Mouse (Mus musculus): ENCODE measurements around the gene Mettl26. TPM values are rescaled to one million over a fixed set of nuclear protein-coding genes. Genes with fewer than 3 reads are reported as not detected.

Mettl26 gene
- 10 to 100 TPM; 37.5 to 42.2 (median 39.1) TPM for total RNA-seq (2022)

GRCm38 (mm10) chr17:25874721-25875170 lies at the start of gene Mettl26:
Gene Mettl26 (plus strand): TSS chr17:25875074.
- DNase-seq (ENCODE audit: low spot score in 2 of 2): peak; percentile 94 to 99

- no peak for DNase-seq (ENCODE audit: low spot score in 2 of 2)
These were observed 49.6 kb upstream of the Mettl26 start for GRCm38 (mm10) chr17:25825311-25825710.

- DNase-seq (ENCODE audit: low spot score in 2 of 2): no peak
These were observed 48.8 kb upstream of the Mettl26 start for GRCm38 (mm10) chr17:25825984-25826570.

- no peak for DNase-seq (ENCODE audit: low spot score in 2 of 2)
These were observed 47.9 kb upstream of the Mettl26 start for GRCm38 (mm10) chr17:25827011-25827410.

- no peak for DNase-seq (ENCODE audit: low spot score in 2 of 2)
These were observed 47.2 kb upstream of the Mettl26 start for GRCm38 (mm10) chr17:25827546-25828222.

GRCm38 (mm10) chr17:25828223-25828594 lies 46.7 kb upstream of the Mettl26 start:
- DNase-seq (ENCODE audit: low spot score in 2 of 2): no peak

- DNase-seq (ENCODE audit: low spot score in 2 of 2): peak; percentile 78 to 87
These were observed 45.9 kb upstream of the Mettl26 start, which contains the start of gene Jmjd8 for GRCm38 (mm10) chr17:25828712-25829557. Gene Jmjd8 (plus strand): TSS chr17:25828867.

- DNase-seq (ENCODE audit: low spot score in 2 of 2): no peak
These were observed 45.3 kb upstream of the Mettl26 start for GRCm38 (mm10) chr17:25829558-25830017.

GRCm38 (mm10) chr17:25830200-25830753 lies 44.6 kb upstream of the Mettl26 start:
- DNase-seq (ENCODE audit: low spot score in 2 of 2): no peak

- no peak for DNase-seq (ENCODE audit: low spot score in 2 of 2)
These were observed 44.0 kb upstream of the Mettl26 start for GRCm38 (mm10) chr17:25830806-25831431.

- DNase-seq (ENCODE audit: low spot score in 2 of 2): no peak
These were observed 43.2 kb upstream of the Mettl26 start for GRCm38 (mm10) chr17:25831451-25832281.

- peak; percentile 98 to 99 for DNase-seq (ENCODE audit: low spot score in 2 of 2)
These were observed 42.2 kb upstream of the Mettl26 start for GRCm38 (mm10) chr17:25832436-25833290.

GRCm38 (mm10) chr17:25833291-25833663 lies 41.6 kb upstream of the Mettl26 start, which contains the start of gene Stub1:
Gene Stub1 (minus strand): TSS chr17:25833404.
- DNase-seq (ENCODE audit: low spot score in 2 of 2): peak; percentile 85 to 87

GRCm38 (mm10) chr17:25833961-25834594 lies 40.8 kb upstream of the Mettl26 start:
- DNase-seq (ENCODE audit: low spot score in 2 of 2): no peak

GRCm38 (mm10) chr17:25834595-25835222 lies 40.2 kb upstream of the Mettl26 start:
- no peak for DNase-seq (ENCODE audit: low spot score in 2 of 2)

GRCm38 (mm10) chr17:25835301-25835700 lies 39.6 kb upstream of the Mettl26 start:
- no peak for DNase-seq (ENCODE audit: low spot score in 2 of 2)

- no peak for DNase-seq (ENCODE audit: low spot score in 2 of 2)
These were observed 39.1 kb upstream of the Mettl26 start for GRCm38 (mm10) chr17:25835816-25836215.

- DNase-seq (ENCODE audit: low spot score in 2 of 2): peak in 1 of 2 experiments; percentile 53
These were observed 38.3 kb upstream of the Mettl26 start for GRCm38 (mm10) chr17:25836397-25837075.
